Mouse (Mus musculus) thymus, postnatal 36 days (tissue): ENCODE measurements around the gene Nccrp1.
"Not testable (repeated sequence)": the region's sequence is repeated elsewhere in the genome, so short reads cannot be mapped to it uniquely, and the experiment has no call there.

ENCODE experiments used
- DNase-seq, 2 experiments: peaks; one replicate each; pipeline ENCODE4 v3.0.0; 2022; ENCODE audit warnings: mixed read lengths in 2 of 2

Gene Nccrp1

GRCm38 (mm10) chr7:28568253-28568652 is 21.2 kb upstream of the Nccrp1 start:
- peak; percentile 57 to 61 for DNase-seq

- no peak for DNase-seq
These were observed 20.5 kb upstream of the Nccrp1 start for GRCm38 (mm10) chr7:28567539-28567938.

GRCm38 (mm10) chr7:28565407-28565806 is 18.4 kb upstream of the Nccrp1 start:
- DNase-seq, result peak in 1 of 2 experiments; percentile 66

GRCm38 (mm10) chr7:28562951-28563350 is 15.9 kb upstream of the Nccrp1 start:
- DNase-seq, result no peak

GRCm38 (mm10) chr7:28562371-28562770 is 15.3 kb upstream of the Nccrp1 start:
- DNase-seq, result no peak

DNA sequence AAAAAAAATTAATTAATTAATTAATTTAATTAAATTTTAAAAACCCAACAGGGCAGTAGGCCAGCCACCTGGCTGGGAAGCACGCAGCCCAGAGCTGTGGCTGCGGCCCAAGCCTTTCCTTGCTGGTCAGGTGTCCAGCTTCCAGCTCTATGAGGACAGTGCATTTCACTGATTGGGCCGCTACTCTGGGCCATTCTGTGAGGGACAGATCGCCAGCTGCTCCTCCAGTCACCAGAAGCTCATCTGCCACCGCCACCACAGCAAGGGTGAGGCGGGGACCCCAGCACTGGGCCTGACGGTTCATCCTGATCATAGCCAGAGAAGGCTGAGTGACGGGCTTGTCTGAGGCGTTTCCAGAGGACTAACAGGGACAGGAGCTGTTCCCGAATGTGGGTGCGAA is 14.9 kb upstream of the Nccrp1 start:
- DNase-seq, result no peak

DNA sequence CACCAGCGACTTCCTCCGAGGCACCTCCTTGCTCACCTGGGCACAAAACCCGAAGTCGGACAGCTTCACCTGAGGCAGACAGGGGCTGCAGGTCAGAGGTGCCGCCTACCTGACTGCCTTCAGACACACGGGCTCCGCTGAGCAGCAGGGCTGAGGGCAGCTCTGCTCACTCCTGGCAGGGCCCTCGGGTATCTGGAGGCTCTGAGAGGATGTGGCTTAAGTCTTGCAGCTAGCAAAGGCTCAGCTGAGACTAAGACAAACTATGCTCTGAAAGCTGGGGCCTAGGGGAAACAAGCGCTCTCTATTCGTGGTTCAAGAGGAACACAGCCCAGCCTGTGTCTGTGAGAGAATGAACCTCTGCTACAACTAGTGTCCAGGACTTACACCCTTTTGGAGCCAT is 13.8 kb upstream of the Nccrp1 start:
- DNase-seq, result peak; percentile 53 to 73

DNA sequence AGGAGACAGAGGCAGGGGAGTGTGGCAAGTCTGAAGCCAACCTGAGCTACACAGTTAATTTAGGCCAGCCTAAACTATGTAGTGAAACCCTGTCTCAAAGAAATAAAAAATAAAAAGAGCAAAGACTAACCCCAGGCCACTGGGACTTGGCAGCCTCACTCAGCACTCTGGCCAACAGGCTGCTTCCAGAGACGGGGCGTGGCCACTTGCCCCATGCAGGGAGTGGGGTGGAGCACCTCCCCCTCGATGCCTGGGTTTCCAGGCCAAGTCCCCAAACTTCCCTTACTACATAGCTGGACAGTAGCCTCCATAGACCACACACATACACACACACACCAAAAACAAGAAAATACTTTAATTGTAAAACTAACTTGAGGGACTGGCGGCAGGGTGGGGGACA is 11.4 kb upstream of the Nccrp1 start:
- peak in 1 of 2 experiments; percentile 54 for DNase-seq

DNA sequence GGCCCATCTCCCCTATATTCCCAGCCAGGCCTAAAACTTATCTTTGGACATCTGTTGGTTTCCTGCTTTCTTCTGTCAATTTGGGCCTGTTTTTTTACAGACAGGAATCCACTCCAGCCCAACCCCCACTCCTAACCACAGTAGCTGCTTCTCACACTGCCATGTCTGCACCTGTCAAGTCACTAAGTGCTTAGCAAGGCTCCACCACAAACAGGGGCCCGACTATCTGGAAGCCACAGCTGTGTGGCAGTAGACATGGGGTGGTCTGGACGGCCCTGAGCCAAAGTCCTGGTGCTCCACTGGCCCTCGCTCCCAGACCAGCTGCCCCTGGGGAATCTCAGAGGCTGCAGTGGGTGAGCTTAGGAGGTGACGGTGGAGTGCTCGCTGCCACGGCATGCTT is 10.7 kb upstream of the Nccrp1 start:
- peak; percentile 86 to 91 for DNase-seq

GRCm38 (mm10) chr7:28557069-28557468 is 10.0 kb upstream of the Nccrp1 start:
- peak in 1 of 2 experiments; percentile 33 for DNase-seq

DNA sequence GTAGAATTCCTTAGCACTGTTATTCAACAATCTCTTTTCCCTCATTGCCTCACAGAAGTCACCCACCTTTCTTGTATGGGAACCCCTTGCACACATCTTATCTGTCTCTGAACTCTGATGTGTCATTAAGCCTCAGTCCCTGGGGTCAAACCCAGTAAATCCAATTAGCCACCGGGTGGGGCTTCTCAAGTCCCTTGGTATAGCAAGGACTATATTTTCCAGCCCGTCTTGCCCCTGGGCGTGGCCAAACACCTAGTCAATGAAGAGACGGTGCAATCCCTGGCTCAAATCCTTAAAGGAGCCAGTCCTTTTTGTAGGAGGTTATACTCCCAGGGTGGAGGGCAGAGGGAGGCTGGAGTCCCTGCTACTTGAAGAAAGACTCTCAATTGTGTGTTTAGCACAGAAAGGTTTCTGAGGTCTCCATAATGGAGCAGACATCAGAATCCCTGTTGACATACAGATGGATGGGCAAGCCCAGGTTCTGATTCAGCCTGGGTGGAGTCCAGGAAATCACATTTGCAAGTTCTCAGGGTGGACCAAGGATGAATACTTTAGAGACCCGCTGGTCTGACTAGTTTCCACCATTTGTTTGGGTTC is 9.0 kb upstream of the Nccrp1 start:
- peak in 1 of 2 experiments; percentile 18 for DNase-seq

- no peak for DNase-seq
These were observed 6.0 kb upstream of the Nccrp1 start for GRCm38 (mm10) chr7:28553076-28553475.

GRCm38 (mm10) chr7:28547628-28548027 is 574 bp upstream of the Nccrp1 start:
- DNase-seq, result no peak

GRCm38 (mm10) chr7:28546649-28547048 is 405 bp downstream of the Nccrp1 start:
- DNase-seq, result peak in 1 of 2 experiments; percentile 19

- no peak for DNase-seq
These were observed 1.2 kb downstream of the Nccrp1 start for GRCm38 (mm10) chr7:28545891-28546210.

DNA sequence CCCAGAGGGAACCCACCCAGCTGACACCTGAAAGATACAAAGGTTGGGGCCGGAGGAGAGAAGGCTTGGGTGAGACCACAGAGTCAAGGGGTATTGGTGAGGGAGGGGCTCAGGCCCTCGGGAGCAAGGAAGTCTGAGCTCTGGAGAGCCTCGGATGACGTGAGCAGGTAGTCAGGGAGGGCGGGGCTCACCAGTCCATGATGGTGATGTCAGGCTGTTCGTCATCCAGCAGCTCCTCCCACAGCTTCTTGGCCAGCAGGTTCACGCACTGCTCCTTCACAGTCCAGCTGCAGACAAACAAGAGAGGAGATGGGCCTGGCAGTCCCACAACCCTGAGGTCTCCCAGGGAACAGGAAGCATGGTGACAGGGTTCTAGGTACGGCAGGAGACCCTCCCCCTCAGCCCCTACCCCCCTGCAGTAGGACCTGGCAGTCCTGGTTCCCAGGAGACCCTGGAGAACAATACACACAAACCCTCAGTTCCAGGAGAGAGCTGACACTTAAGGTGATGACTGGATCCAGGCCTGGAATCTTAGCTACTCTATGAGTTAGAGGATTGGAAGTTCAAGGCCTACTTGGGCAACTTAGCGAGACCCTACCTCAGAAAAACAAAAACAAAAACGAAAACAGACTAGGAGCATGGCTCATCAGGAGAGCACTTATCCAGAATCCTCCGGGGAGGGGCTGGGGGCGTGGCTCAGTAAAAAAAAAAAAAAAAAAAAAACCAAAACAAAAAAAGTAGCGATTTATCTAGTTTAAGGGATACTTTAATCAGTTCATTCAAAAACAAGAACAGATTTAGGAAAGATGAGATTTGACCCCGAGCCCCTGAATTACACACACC is 1.8 kb downstream of the Nccrp1 start:
- DNase-seq, result peak in 1 of 2 experiments; percentile 17

DNA sequence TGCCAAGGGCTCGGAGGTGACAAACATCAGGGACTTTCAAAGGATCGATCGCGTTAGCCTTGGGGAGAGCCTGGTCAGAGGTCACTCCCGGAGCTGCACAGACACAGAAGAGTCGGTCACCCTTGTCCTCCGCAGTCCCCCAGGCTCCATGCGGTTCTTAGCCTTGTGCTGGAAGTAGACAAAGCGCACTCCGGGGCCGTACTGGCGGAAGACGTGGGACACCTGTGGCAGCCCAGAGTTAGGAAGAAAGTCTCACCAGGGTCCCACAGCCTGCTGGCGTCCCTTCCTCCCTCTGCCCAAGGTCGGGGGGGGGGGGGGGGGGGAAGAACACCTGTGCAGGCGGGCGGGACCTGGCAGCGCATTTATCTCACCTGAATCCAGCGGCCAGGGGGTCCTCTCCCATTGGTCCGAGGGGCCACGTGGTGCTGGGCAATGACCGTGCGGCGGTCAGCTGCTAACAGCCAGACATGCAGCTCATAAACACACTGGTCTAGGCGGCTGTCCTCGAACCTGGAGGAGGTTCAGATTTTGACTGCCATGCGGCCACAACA is 2.9 kb downstream of the Nccrp1 start:
- peak in 1 of 2 experiments; percentile 20 for DNase-seq

DNA sequence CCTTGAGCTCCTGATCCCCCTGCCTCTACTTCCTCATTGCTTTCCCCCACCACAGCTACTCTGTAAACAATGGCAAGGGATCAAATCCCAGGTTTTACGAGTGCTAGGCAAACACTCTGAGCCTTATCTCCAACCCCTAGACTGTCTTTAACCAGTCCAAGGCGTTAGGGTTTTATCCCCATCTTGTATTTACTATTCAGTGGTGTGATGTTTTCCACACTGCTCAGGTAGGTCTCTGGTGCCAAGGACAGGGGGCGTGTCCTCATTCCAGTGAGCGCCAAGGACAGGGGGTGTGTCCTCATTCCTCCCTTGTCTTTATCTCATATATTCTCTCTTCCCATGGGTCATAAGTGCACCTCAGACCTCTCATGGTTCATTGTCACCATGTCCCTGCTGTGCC is 6.5 kb downstream of the Nccrp1 start, which contains the start of gene Sycn:
TSS of gene Sycn (plus strand) at position 360 of the 400 bp plus-strand sequence.
- DNase-seq, result no peak

- not testable (repeated sequence) for DNase-seq
These were observed 8.2 kb downstream of the Nccrp1 start for GRCm38 (mm10) chr7:28538886-28539285.

DNA sequence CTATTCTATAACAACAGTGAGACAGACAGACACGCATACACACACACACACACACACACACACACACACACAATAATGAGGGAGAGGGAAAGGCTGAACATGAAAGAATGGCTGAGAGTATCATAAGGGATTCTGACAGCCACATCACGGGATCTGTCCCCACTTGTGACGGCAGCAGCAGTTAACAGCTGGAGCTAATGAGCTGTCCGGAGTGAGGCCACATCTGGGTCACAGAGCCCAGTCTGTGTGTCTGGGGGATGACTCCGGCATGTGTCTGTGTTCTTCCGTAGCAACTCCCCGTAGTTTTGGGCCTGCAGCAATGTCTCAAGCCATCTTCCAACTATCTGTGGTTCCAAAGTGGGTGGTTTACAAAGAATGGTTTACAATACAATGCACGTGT is 15.0 kb downstream of the Nccrp1 start:
- no peak for DNase-seq

GRCm38 (mm10) chr7:28527922-28528719 is 18.9 kb downstream of the Nccrp1 start:
- DNase-seq, result peak; percentile 88 to 90

- not testable (repeated sequence) for DNase-seq
These were observed 24.5 kb downstream of the Nccrp1 start, which contains the start of gene Ifnl3 for GRCm38 (mm10) chr7:28522536-28522935. TSS of gene Ifnl3 (plus strand) at chr7:28522836.

- no peak for DNase-seq
These were observed 35.6 kb downstream of the Nccrp1 start for GRCm38 (mm10) chr7:28511441-28511840.
